Mouse (Mus musculus) midbrain, embryonic 16.5 days (tissue): Measurements from ENCODE around the gene Gpr141. TPM values are rescaled to one million over a fixed set of nuclear protein-coding genes. Genes with fewer than 3 reads are reported as not detected.

Experiments
- ATAC-seq: fragments of 200-750 bp; cut with Nextera tagmentation; 2 replicates; pipeline ENCODE4 v1.8.0; 2017; ENCODE audit warnings: moderate TSS enrichment
- H3K27ac ChIP-seq: fragments of 300-500 bp; sonication (generic); 2 replicates; pipeline ENCODE4 v1.5.1; 2014; ENCODE audit warnings: mild to moderate bottlenecking, low read length, mixed read lengths
- H3K27me3 ChIP-seq: fragments of 300-500 bp; sonication (generic); 2 replicates; pipeline ENCODE4 v1.6.1; 2014; ENCODE audit warnings: low read depth, low read length, mixed read lengths; ENCODE audit not compliant: control insufficient read depth, insufficient read depth
- H3K36me3 ChIP-seq: fragments of 300-500 bp; sonication (generic); 2 replicates; pipeline ENCODE4 v1.6.1; 2014; ENCODE audit warnings: mild to moderate bottlenecking, low read length, moderate library complexity, mixed read lengths; ENCODE audit not compliant: control insufficient read depth, insufficient read depth
- H3K4me1 ChIP-seq: fragments of 300-500 bp; sonication (generic); 2 replicates; pipeline ENCODE4 v1.6.1; 2014; ENCODE audit warnings: mild to moderate bottlenecking, low read length, mixed read lengths; ENCODE audit not compliant: control insufficient read depth, insufficient read depth
- H3K4me2 ChIP-seq: fragments of 300-500 bp; sonication (generic); 2 replicates; pipeline ENCODE4 v1.6.1; 2014; ENCODE audit warnings: mild to moderate bottlenecking, low read length, mixed read lengths
- H3K4me3 ChIP-seq: fragments of 300-500 bp; sonication (generic); 2 replicates; pipeline ENCODE4 v1.5.1; 2014; ENCODE audit warnings: low read depth, mild to moderate bottlenecking, low read length, moderate library complexity, mixed read lengths
- H3K9ac ChIP-seq: fragments of 300-500 bp; sonication (generic); 2 replicates; pipeline ENCODE4 v1.6.1; 2014; ENCODE audit warnings: low read depth, low read length, mixed read lengths
- H3K9me3 ChIP-seq: fragments of 300-500 bp; sonication (generic); replicated peaks from 2 replicates; pipeline ENCODE4 v1.6.1; 2014; ENCODE audit warnings: mild to moderate bottlenecking, low read length, mixed read lengths; ENCODE audit not compliant: control insufficient read depth, poor library complexity, severe bottlenecking
- WGBS: fragments of 180-500 bp; shearing (Covaris S2); extraction: QIAGEN DNeasy Blood & Tissue Kit; methylation state at CpG from one replicate; pipeline ENCODE4 v1.1.7; 2014; 5-methylcytosine and 5-hydroxymethylcytosine counted together
- polyA plus RNA-seq: library from polyadenylated mRNA; unstranded; fragments of >200 nt; fragmentation: Nextera tagmentation; extraction: Ambion mirVana; gene quantifications from 2 replicates; pipeline ENCODE4 v1.2.1, GENCODE M21; 2015

Gpr141 gene
- 0.19 TPM in 1 of 2 replicates, not detected in the other for polyA plus RNA-seq

DNA sequence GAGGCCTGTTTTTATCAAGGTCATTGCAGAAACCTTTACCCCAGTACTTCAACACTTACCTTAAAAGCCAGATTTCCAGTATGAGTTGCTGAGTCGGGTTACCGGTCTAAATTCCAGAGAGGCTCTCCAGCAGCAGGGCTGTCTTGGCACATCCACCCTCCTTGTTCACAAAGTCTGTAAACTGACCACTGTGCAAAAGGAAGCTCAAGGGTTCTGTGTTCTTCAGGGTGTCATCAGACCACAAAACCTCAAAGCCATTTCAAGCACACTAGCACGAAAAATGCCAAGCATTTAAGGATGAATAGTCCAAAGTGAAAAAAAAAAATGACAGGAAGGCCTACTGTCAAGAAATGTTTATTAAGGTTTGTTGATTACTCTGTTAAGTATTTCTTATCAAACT is at the start of gene Gpr141:
TSS of gene Gpr141 (minus strand) at position 187 of the 400 bp plus-strand sequence.
- Histone ChIP-seq H3K27me3 (no peaks in the 10 kb centered on the region), H3K4me1 (no peaks in the 10 kb centered on the region), H3K36me3 (no peaks in the 10 kb centered on the region), H3K27ac (no peak within 1 kb of the TSS), H3K4me3 (no peak within 1 kb of the TSS), H3K4me2 (no peak within 1 kb of the TSS), H3K9me3 (no peaks in the 10 kb centered on the region), H3K9ac (no peak within 1 kb of the TSS)
- no peak for ATAC-seq
- 72% methylated on average over 3 of the region's 3 CpGs for WGBS

DNA sequence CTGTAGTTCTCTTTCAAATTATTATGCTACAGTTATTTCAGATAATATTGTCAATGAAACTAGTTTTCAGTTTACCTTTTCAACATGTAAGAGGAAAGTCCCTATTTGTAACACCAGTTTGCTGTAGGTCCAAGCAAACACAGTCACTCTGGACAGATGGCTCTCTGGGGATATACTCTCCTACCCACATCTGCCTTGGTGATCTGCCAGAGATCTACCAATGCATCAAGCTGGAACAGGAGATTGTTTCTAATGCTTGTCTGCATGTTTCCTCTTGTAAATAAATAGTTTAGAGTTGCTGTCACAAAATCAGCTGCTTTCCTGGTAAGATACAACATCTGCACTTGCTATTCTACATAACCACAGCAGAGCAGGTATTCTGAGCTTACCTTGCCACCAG is 40.2 kb upstream of the Gpr141 start:
- Histone ChIP-seq H3K4me3 (no peak overlapping the region), H3K4me2 (no peak overlapping the region), H3K27me3 (peaks cover 4% of the 10 kb centered on the region), H3K27ac (no peak overlapping the region), H3K9me3 (no peaks in the 10 kb centered on the region; the same call in 1 of the 2 replicates), H3K4me1 (no peaks in the 10 kb centered on the region), H3K9ac (no peak overlapping the region), H3K36me3 (no peaks in the 10 kb centered on the region)
- no peak for ATAC-seq

DNA sequence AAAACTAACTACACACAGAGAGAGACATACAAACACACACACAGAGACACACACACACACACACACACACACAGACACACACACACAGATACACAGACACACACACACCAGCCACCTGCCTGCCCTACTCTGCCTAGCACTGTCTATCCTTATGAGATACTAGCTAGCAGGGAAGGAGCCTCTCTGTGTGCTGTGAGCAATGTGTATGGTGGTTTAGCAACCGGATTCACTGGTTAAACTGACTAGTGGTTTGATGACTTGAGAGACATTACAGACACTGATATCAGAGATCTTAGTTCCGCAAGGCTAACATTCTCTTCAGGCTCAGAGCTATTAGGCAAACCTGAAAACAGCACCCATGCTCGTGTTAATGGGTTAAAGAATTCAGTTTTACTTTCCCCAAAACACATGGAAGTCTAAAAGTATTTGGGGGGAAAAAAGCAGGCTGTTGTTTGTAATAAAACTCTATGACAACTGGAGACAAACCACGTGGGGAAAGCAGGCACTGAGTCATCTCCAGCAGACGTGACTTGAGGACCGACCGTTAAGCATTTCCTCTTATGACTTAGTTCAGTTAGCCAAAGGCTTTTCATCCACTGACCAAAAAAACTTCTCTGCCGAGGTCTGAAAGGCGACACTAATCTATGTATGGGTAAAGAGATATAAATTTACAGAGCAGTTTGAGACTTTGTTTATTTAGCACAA is 30.7 kb upstream of the Gpr141 start:
- Histone ChIP-seq H3K27ac (no peak overlapping the region), H3K9ac (no peak overlapping the region), H3K4me3 (no peak overlapping the region), H3K4me2 (no peak overlapping the region), H3K9me3 (no peaks in the 10 kb centered on the region), H3K27me3 (no peaks in the 10 kb centered on the region; the same call in none of the 2 replicates), H3K36me3 (no peaks in the 10 kb centered on the region), H3K4me1 (no peaks in the 10 kb centered on the region)
- 86% methylated on average over 9 of the region's 9 CpGs for WGBS
- no peak for ATAC-seq

DNA sequence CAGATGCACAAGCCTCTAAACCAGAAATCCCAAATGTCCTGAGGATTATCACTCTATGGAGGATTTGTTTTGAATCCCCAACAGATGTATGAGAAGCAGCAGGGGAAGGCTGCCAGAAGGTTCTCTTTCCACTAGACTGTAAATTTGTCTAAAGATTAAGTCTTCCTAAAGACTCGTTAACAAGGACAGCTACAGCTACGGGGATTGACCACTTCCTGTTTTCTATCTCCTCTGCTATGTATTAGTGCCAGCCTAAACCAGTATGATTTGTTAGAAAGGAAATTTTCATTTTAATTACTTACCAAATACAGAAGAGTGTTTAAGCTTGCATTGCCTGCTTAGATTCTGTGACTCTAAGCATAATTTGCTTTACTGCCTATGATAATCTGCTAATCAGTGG is 30.0 kb upstream of the Gpr141 start:
- Histone ChIP-seq H3K27ac (no peak overlapping the region), H3K36me3 (no peaks in the 10 kb centered on the region), H3K4me2 (no peak overlapping the region), H3K9me3 (no peaks in the 10 kb centered on the region), H3K9ac (no peak overlapping the region), H3K27me3 (no peaks in the 10 kb centered on the region; the same call in none of the 2 replicates), H3K4me3 (no peak overlapping the region), H3K4me1 (no peaks in the 10 kb centered on the region)
- no peak for ATAC-seq
- 59% methylated on average over 2 of the region's 2 CpGs for WGBS

DNA sequence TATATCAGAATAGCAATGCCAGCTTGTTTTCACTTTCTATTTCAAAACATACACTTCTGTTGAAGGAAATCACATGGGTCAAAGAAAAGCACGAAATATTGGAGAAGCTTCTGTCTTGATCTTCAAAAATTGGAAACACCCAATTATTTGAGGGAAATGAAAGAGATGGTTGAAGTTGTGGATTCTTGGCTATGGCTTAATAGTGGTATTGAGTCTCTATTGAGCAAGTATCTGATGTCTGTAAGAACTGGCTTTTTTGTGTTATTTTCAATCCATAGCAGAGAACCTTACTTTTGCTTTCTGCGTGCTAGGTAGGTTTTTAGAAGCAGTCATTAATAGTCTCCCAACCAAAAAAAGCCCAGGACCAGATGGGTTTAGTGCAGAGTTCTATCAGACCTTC is 19.4 kb upstream of the Gpr141 start:
- no peaks in the 10 kb centered on the region for H3K4me1 ChIP-seq
- no peak overlapping the region for H3K4me2 ChIP-seq
- no peaks in the 10 kb centered on the region for H3K27me3 ChIP-seq
- H3K27ac ChIP-seq: no peak overlapping the region
- no peak overlapping the region for H3K4me3 ChIP-seq
- no peaks in the 10 kb centered on the region for H3K36me3 ChIP-seq
- no peak for ATAC-seq
- WGBS: 90% methylated on average over 2 of the region's 2 CpGs
- no peaks in the 10 kb centered on the region for H3K9me3 ChIP-seq
- no peak overlapping the region for H3K9ac ChIP-seq

DNA sequence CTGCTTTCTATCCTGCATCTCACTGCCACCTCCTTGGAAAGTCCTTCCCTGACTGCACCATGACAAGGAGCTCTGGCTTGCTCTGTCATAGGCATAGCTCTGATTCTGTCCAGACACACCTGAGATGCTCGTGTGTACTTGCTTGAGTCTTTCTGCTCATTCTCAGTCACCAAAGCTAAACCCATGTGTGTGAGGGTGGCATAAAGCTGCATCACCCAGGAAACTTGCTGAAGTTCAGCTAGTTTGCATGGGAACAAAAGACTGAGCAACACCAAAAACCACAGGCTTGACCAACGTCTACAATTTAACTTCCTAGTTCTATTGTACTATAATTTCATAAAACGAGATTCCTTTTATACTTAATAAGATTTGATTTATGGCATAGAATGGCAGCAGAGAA is 18.6 kb upstream of the Gpr141 start:
- no peaks in the 10 kb centered on the region for H3K27me3 ChIP-seq
- H3K4me1 ChIP-seq: no peaks in the 10 kb centered on the region
- no peak overlapping the region for H3K27ac ChIP-seq
- ATAC-seq: no peak
- no peaks in the 10 kb centered on the region for H3K9me3 ChIP-seq
- no peak overlapping the region for H3K9ac ChIP-seq
- no peak overlapping the region for H3K4me3 ChIP-seq
- no peak overlapping the region for H3K4me2 ChIP-seq
- no peaks in the 10 kb centered on the region for H3K36me3 ChIP-seq
- WGBS: 80% methylated on average over 3 of the region's 3 CpGs

DNA sequence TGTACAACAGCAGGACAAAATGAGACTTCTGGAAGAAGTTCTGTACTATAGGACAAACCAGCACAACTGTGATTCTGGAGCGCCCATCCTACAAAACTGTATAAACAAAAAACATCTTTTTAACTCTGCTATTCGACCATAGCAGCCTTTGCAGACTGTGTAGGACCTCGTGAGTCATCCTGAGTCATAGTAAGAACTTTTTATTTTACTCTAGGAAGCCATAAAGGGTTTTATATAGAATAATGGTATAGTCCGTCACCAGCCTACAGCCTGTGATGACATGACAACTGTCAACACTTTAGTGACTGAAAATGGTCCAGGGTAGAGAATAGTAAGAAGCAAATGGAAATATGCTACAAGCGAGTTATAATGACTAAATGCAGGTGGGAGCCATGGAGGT is 17.6 kb upstream of the Gpr141 start:
- WGBS: 76% methylated on average over 5 of the region's 5 CpGs
- Histone ChIP-seq H3K9ac (no peak overlapping the region), H3K36me3 (no peaks in the 10 kb centered on the region), H3K4me2 (no peak overlapping the region), H3K4me1 (no peaks in the 10 kb centered on the region), H3K27me3 (no peaks in the 10 kb centered on the region), H3K4me3 (no peak overlapping the region), H3K9me3 (no peaks in the 10 kb centered on the region), H3K27ac (no peak overlapping the region)
- ATAC-seq: no peak

DNA sequence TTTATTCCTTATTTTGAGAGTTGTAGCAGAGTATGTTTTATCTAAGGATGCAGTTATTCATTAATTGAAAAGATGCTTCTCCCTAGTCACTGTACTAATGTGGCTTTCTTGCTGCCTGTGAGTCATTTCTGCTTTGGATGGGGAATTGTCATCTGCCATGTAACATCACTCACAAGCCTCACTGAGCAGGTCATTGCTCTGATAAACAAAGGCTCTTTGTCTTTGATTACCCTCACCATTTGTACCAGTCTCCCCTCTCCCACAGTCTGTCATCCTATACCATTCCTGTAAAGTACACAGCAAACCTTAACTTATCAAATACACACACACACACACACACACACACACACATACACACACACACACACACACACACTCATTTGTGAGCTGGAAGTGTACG is 16.1 kb upstream of the Gpr141 start:
- 83% methylated on average over 1 of the region's 1 CpGs for WGBS

DNA sequence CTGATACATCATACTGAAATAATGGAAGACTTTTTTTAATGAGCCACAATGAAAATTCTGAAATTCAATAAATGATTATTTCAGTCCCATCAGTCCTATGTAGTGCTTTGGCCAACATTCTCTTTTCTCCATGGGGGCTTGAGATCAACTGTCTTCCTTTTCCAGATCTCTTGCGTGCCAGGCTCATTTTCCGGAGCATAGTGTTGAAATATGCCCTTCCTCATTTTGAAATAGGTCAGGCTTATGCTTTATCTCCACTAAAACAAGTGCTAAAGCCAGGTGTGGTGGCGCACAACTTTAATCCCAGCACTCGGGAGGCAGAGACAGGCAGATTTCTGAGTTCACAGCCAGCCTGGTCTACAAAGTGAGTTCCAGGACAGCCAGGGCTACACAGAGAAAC is 6.5 kb upstream of the Gpr141 start:
- Histone ChIP-seq H3K4me3 (no peak overlapping the region), H3K4me2 (no peak overlapping the region), H3K27ac (no peak overlapping the region), H3K4me1 (no peaks in the 10 kb centered on the region), H3K36me3 (no peaks in the 10 kb centered on the region), H3K27me3 (no peaks in the 10 kb centered on the region), H3K9ac (no peak overlapping the region), H3K9me3 (peaks cover 6% of the 10 kb centered on the region; the same call in 1 of the 2 replicates)
- 93% methylated on average over 4 of the region's 4 CpGs for WGBS
- ATAC-seq: no peak

More for the DNA sequence above, 16.1 kb upstream of the Gpr141 start:
- no peaks in the 10 kb centered on the region for H3K36me3 ChIP-seq
- no peak overlapping the region for H3K27ac ChIP-seq
- no peaks in the 10 kb centered on the region for H3K4me1 ChIP-seq
- no peak overlapping the region for H3K9ac ChIP-seq
- no peaks in the 10 kb centered on the region for H3K9me3 ChIP-seq
- H3K27me3 ChIP-seq: no peaks in the 10 kb centered on the region
- H3K4me2 ChIP-seq: no peak overlapping the region
- no peak for ATAC-seq
- no peak overlapping the region for H3K4me3 ChIP-seq
